Mouse (Mus musculus): ENCODE data around the gene Klhl20. TPM values are rescaled to one million over a fixed set of nuclear protein-coding genes. Genes with fewer than 3 reads are reported as not detected.

Klhl20 gene
- polyA plus RNA-seq, 1 experiment from 2014 or later: 10.4 TPM

DNA sequence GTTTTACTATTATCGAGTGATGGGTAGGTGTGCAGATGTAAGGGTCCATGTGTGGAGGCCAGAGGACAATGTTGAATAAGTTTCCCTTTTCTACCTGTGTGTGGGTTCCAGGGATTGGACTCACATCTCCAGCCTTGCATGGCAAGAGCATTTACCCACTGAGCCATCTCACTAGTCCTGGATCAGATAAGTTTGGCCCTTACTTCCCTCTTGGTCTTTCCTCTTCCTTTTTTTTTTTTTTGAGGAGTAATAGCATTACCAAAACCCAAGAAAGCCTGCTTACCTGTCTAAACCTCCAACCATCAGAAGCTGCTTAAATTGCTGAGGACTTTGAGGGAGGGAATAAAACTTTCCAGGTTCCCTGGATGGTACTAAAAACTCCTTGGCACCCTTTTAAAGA lies 74.1 kb downstream of the Klhl20 start:
- WGBS: 92% methylated on average over 1 of the region's 1 CpGs
- Histone ChIP-seq H3K36me3 (ENCODE audit: insufficient read depth, low read length) (0 out of 2 replicates have a peak, but pooled peaks cover 5% of the 10 kb centered on the region), H3K9ac (ENCODE audit: low read depth, low read length) (no peak overlapping the region), H3K4me3 (replicated peaks; ENCODE audit: low read depth, low read length) (no peak overlapping the region), H3K4me1 (replicated peaks; ENCODE audit: insufficient read depth, low read length) (no peaks in the 10 kb centered on the region), H3K27ac (no peak overlapping the region), H3K9me3 (replicated peaks; ENCODE audit: low read length) (no peaks in the 10 kb centered on the region), H3K4me2 (ENCODE audit: low read length) (no peak overlapping the region), H3K27me3 (ENCODE audit: insufficient read depth, low read length) (no peaks in the 10 kb centered on the region)
- TF ChIP-seq CTCF (IDR thresholded peaks at IDR 0.05; ENCODE audit: low read depth): no peak
- ATAC-seq (replicated peaks; ENCODE audit: low FRiP score, low read depth) (no peak), DNase-seq (ENCODE audit: low spot score) (no peak)

DNA sequence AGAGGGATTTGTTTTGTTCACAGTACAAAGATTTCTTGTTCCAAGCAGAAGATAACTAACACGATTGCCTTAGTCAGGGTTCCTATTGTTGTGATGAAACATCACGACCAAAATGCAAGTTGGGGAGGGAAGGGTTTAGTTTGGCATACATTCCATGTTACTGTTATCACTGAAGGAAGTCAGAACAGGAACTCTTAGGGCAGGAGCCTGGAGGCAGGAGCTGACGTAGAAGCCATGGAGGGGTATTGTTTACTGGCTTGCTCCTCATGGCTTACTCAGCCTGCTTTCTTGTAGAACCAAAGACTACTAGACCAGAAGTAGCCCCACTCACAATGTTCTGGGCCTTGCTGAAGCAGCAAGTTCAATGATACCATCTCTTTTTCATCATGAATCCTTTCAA lies 84.3 kb downstream of the Klhl20 start:
- Histone ChIP-seq H3K4me1 (replicated peaks; ENCODE audit: insufficient read depth, low read length) (no peaks in the 10 kb centered on the region), H3K9me3 (replicated peaks; ENCODE audit: low read length) (no peaks in the 10 kb centered on the region), H3K27ac (no peak overlapping the region), H3K9ac (ENCODE audit: low read depth, low read length) (no peak overlapping the region), H3K4me3 (replicated peaks; ENCODE audit: low read depth, low read length) (no peak overlapping the region), H3K36me3 (ENCODE audit: insufficient read depth, low read length) (0 out of 2 replicates have a peak, but pooled peaks cover 25% of the 10 kb centered on the region), H3K4me2 (ENCODE audit: low read length) (no peak overlapping the region), H3K27me3 (ENCODE audit: insufficient read depth, low read length) (no peaks in the 10 kb centered on the region)
- no peak for TF ChIP-seq CTCF (IDR thresholded peaks at IDR 0.05; ENCODE audit: low read depth)
- ATAC-seq (replicated peaks; ENCODE audit: low FRiP score, low read depth): no peak
- no peak for DNase-seq (ENCODE audit: low spot score)
- WGBS: 86% methylated on average over 3 of the region's 3 CpGs

DNA sequence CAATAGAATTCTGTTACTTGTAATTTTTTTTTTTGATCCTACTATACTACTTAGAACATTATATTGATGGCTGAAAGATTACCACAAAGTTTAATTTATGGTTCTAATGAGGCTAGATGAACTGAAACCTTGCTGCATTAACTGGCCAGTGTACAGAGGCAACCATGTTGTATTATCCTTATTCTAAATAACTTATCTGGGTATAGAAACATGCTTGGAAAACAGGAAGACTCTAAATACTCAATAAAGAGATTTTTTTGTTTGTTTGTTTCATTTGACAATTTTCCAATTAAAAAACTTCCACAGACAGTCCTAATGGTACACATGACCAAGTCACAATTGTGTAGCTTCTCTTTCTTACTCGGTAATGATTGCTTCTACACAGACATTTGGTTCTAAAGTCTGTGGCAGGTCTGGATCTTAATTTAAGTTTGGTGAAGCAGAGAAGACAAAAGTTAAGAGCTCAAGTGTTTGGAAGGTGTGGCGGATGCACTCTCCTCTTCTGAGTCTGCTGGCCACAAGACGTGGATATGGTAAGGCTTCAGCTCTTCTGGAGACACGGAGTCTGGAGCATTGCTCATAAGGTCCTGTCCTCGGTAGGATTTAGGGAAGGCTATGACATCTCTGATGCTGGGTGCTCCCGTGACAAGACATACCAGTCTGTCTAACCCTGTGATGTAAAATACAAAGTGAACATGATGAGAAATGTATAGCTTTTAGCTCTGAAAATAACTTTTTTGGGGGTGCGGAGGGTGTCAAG lies 89.9 kb downstream of the Klhl20 start:
- H3K36me3 ChIP-seq (ENCODE audit: insufficient read depth, low read length): peaks cover 42% of the 10 kb centered on the region
- WGBS: 85% methylated on average over 7 of the region's 7 CpGs
- DNase-seq (ENCODE audit: low spot score) (no peak), ATAC-seq (replicated peaks; ENCODE audit: low FRiP score, low read depth) (no peak)
- no peak overlapping the region for H3K9ac ChIP-seq (ENCODE audit: low read depth, low read length)
- H3K27me3 ChIP-seq (ENCODE audit: insufficient read depth, low read length): no peaks in the 10 kb centered on the region
- H3K4me3 ChIP-seq (replicated peaks; ENCODE audit: low read depth, low read length): no peak overlapping the region
- H3K4me2 ChIP-seq (ENCODE audit: low read length): no peak overlapping the region
- H3K27ac ChIP-seq: no peak overlapping the region
- H3K4me1 ChIP-seq (replicated peaks; ENCODE audit: insufficient read depth, low read length): peaks cover 6% of the 10 kb centered on the region; the same call in 1 of the 2 replicates
- H3K9me3 ChIP-seq (replicated peaks; ENCODE audit: low read length): no peaks in the 10 kb centered on the region
- no peak for TF ChIP-seq CTCF (IDR thresholded peaks at IDR 0.05; ENCODE audit: low read depth)

DNA sequence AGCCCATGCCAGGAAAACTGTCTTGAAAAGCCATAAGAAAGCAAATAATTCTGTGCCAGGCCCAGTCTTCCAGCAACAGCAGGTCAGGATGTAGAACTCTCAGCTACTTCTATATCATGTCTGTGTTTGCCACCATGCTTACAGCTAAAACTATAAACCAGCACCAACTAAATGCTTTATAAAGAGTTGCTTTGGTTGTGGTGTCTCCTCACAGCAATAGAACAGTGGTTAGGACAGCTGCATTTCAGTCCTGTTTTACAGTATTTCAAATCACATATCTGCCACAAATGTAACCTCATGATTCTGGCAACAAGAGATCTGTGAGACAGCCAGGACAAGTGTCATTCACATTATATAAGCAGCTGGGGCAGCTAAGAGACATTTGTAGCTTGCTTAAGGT lies 90.5 kb downstream of the Klhl20 start:
- Histone ChIP-seq H3K36me3 (ENCODE audit: insufficient read depth, low read length) (peaks cover 36% of the 10 kb centered on the region), H3K4me3 (replicated peaks; ENCODE audit: low read depth, low read length) (no peak overlapping the region), H3K27ac (no peak overlapping the region), H3K27me3 (ENCODE audit: insufficient read depth, low read length) (no peaks in the 10 kb centered on the region), H3K9me3 (replicated peaks; ENCODE audit: low read length) (no peaks in the 10 kb centered on the region), H3K4me2 (ENCODE audit: low read length) (no peak overlapping the region), H3K4me1 (replicated peaks; ENCODE audit: insufficient read depth, low read length) (peaks cover 6% of the 10 kb centered on the region; the same call in 1 of the 2 replicates), H3K9ac (ENCODE audit: low read depth, low read length) (no peak overlapping the region)
- DNase-seq (ENCODE audit: low spot score): no peak
- no peak for TF ChIP-seq CTCF (IDR thresholded peaks at IDR 0.05; ENCODE audit: low read depth)
- ATAC-seq (replicated peaks; ENCODE audit: low FRiP score, low read depth): no peak

DNA sequence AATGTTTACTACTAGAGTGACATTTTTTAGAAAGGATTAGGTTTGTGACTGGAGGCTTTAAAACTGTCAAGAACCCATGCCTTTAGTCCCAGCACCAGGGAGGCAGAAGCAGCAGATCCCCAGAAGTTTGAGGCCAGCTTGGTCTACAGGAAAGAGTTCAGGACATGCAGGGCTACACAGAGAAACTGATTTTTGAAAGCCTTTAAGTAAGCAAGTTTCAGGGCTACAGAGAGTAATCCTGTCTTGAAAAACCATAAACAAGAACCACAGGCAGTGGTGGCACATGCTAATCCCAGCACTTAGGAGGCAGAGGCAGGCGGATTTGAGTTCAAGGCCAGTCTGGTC lies 90.9 kb downstream of the Klhl20 start:
- Histone ChIP-seq H3K4me3 (replicated peaks; ENCODE audit: low read depth, low read length) (no peak overlapping the region), H3K27ac (peak overlapping the region; percentile 32), H3K4me1 (replicated peaks; ENCODE audit: insufficient read depth, low read length) (peaks cover 6% of the 10 kb centered on the region; the same call in 1 of the 2 replicates), H3K9ac (ENCODE audit: low read depth, low read length) (no peak overlapping the region), H3K4me2 (ENCODE audit: low read length) (no peak overlapping the region), H3K36me3 (ENCODE audit: insufficient read depth, low read length) (peaks cover 32% of the 10 kb centered on the region), H3K9me3 (replicated peaks; ENCODE audit: low read length) (no peaks in the 10 kb centered on the region), H3K27me3 (ENCODE audit: insufficient read depth, low read length) (no peaks in the 10 kb centered on the region)
- ATAC-seq (replicated peaks; ENCODE audit: low FRiP score, low read depth): no peak
- TF ChIP-seq CTCF (IDR thresholded peaks at IDR 0.05; ENCODE audit: low read depth): no peak
- DNase-seq (ENCODE audit: low spot score): no peak
- 47% methylated on average over 1 of the region's 1 CpGs for WGBS

DNA sequence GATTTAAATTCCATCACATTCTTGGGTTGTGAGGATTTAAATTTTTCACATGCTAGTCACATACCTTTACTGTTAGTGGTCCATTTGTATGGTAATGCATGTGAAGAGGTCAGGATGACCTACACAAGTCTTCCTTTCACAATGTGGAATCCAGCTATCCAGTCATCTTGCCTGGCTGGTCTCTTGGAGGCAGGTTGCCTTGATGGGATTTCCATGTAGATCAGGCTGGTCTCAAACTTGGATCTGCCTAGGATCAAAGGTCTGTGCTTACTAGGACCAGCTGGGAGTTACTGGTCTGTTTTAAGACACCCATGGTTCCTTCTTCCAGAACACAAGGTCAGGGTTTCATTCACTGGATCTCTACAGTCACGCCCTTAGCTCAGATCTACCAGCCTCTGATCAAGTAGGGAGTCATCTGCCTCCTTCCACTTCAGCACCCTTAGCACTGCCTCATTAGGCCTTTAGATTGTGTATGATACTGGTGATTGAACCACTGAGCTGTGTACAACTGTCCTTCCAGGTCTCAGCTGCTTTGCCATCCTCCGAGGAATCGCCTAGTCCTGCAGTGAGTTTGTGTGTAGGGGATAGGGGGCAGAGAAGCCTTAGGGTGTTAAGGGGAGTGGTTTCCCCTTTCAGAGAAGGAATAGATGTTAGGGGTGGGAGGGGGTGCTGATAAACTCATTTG lies 91.4 kb downstream of the Klhl20 start:
- no peak overlapping the region for H3K4me2 ChIP-seq (ENCODE audit: low read length)
- TF ChIP-seq CTCF (IDR thresholded peaks at IDR 0.05; ENCODE audit: low read depth): no peak
- H3K27me3 ChIP-seq (ENCODE audit: insufficient read depth, low read length): no peaks in the 10 kb centered on the region
- H3K4me1 ChIP-seq (replicated peaks; ENCODE audit: insufficient read depth, low read length): peaks cover 6% of the 10 kb centered on the region; the same call in 1 of the 2 replicates
- H3K36me3 ChIP-seq (ENCODE audit: insufficient read depth, low read length): peaks cover 29% of the 10 kb centered on the region
- no peaks in the 10 kb centered on the region for H3K9me3 ChIP-seq (replicated peaks; ENCODE audit: low read length)
- H3K4me3 ChIP-seq (replicated peaks; ENCODE audit: low read depth, low read length): no peak overlapping the region
- no peak; the same call in 1 of the 2 replicates for ATAC-seq (replicated peaks; ENCODE audit: low FRiP score, low read depth)
- H3K27ac ChIP-seq: peak overlapping the region; percentile 32
- no peak overlapping the region for H3K9ac ChIP-seq (ENCODE audit: low read depth, low read length)
- 19% methylated on average over 3 of the region's 3 CpGs for WGBS
- DNase-seq (ENCODE audit: low spot score): peak; percentile 28

Measured in kidney, postnatal 0 days (tissue).